Mouse (Mus musculus): ENCODE measurements at regions not wholly inside any gene's neighbourhood (a gene's known extent, or its start where the extent isn't known, plus 50 kb on each side); places are given as distances from the start of the nearest gene placed in this dataset.

DNA sequence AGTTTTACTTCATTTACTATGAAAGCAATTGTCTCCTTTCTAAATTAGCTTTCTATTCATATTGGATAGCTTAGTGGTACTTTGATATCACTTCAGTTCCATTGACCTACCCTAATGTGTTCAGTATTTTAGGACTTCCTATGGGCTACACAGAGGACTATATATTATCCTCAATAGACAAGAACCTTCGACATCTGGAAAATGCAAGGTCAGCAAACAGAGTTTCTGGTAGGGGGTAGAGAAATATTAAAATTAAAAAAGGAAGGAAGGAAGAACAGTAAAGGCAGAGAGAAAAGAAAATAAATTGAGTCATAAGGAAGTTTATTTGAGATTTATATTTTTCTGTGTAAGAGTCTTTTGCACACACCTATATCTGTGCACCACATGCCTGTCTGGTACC is 107.4 kb upstream of the Insig1 start:
- no peak for DNase-seq (ENCODE audit: low spot score in 2 of 2)

DNA sequence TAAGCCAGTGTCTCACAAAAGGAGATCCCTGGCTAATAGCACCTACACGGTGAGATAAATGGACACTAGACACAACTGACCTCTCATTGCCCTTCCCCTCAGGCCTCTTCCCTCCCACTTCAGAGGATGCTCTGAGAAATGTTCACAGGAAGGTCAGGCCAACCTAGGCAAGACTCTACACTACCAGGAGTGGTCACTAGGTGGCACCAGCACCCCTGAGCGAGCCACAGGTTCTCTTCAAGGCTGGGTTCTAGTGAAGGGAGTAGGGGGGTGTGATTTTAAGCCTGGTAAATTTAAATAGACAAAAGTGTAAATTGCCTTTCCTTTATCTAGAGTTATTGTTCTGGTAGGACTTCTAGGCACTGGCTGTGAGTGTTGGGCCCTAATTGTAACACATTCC is 76.0 kb upstream of the Insig1 start:
- peak; percentile 60 to 82 for DNase-seq (ENCODE audit: low spot score in 2 of 2)

DNA sequence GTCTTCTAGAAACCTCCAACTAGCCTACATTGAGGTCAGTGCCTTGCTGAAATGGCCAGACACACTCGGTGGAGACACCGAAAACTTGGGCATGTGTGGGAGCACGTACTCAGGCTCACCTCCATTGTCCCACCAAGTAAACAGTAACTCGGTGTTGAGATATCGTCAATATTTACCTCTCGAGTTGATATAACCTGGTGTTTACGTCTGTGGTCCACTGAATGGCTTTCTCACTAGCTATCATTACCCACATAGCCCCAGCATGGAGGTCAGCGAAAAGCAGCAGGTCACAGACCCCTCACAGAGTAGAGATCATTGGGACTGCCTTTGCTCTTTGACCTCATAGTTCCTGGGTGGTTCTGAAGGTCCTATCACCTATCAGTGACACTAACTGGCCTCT is 73.4 kb upstream of the Insig1 start:
- no peak for DNase-seq (ENCODE audit: low spot score in 2 of 2)

DNA sequence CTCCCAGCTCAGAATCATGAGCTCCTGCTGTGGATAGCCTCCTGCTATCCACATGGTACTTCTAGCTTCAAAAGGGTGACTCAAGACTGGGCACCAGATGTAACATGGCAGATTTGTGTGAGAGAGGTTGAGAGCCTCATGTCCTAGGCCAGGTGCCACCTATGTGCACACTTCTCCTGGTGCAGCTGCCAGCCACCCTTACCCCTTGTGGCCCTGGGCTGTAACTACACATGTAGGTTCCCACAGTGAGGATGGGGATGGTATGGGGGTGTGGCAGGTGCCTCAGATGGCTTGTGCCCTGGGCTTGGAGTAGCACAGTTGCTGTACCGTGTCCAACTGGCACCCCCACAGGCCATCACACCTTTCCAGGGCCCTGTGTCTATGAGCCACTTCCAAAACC is 68.2 kb upstream of the Insig1 start:
- no peak for DNase-seq (ENCODE audit: low spot score in 2 of 2)

DNA sequence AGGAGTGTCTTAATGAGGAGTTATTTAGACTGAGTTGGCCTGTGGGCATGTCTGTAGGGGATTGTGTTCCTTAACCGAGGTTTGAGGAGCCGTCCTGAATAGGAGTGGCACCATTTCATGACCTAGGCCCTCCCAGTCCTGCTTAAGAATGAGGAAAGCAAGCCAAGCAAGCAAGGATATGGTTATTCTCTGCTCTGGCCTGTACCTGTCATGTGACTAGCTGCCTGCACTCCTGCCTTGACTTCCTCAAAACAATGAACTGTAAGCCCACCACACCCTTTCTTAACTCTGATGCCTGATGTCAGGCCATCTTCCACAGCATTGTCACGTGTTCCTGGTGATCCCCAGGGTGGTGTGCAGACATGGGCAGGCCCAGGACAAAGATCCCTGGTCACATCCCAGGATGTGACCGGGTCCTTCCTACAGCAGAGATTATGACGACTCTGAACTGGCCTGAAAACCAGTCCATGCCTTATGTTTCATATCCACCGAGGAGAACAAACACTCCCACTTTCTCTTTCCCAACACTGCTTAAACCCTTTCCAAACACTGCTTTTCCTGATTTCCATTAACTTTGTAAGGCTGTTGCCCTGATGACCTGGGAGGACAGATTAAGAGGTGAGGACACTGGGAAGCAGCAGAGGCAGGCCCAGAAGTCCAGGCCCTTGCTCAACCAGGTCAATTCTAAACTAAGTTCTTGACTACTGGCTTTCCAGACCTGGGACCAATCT is 67.2 kb upstream of the Insig1 start:
- DNase-seq (ENCODE audit: low spot score in 2 of 2), result no peak

DNA sequence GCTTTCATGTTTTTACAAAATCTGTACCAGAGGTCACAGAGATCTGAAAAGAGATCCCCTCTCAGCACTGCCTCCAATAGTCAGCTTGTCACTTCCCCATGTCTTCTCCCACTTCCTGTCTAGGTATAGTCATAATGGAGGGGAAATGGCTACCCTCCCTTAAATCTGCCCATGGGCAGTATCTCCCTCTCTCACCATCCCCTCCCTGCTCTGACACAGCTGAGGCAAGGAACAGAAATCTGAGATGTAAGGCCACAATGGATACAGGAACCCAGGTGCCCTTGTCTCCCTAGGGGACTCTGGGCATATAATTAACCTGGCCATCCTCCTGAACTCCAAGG is 66.7 kb upstream of the Insig1 start:
- no peak for DNase-seq (ENCODE audit: low spot score in 2 of 2)

DNA sequence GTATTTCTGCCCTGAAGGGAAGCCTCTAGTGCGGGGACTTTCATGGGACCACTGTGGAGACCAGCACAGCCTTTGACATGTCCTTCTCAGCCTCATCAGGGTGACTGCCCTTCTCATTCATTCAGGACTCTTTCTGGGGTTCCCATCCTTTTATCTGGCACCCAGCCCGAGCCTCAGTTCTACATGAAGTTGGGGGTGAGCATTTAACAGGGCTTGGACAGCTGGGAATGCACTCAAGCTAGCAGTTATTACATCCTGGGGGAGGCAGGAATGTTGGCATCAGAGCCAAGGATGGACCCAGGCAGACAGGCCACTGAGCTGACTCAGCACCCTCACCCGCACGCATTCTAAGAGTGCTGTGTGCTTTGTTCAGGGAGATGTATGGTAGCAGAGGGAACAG is 61.8 kb upstream of the Insig1 start:
- no peak for DNase-seq (ENCODE audit: low spot score in 2 of 2)

DNA sequence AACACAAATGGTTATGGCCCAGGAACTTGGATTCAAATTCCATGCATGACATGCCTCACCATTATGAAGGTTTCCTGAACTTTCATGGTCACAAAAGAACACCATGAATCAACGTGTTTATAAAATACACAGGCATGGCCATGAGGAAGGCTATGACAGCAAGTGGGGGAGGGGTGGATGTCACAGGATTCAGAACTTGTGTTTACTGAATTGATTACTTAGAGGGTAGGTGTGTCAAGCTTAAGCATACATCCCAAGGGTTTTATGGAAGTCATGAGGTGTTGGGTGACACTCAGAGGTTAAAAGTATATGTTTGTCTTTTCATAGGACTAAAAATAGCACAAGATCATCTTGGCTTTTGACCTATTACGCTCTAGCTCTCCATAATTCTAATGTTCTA is 61.3 kb upstream of the Insig1 start:
- DNase-seq (ENCODE audit: low spot score in 2 of 2), result no peak

DNA sequence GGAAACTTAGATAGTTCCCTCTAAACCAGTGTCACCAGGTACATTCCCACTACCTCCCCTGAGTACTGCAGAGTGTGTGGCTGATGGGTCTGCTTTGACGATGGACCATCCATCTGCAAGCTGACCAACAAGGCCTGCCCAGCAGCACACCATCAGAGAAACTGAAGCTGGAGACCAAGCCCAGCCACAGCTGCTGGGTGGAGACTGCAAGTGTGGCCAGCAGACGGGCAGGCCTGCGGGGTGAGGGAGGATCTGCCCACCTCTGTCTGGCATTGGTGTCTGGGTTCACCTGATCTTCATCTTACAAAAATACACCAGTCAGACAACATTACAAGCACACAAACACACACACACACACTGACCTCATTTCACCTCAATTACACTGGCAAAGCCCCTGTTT is 60.6 kb upstream of the Insig1 start:
- no peak for DNase-seq (ENCODE audit: low spot score in 2 of 2)

DNA sequence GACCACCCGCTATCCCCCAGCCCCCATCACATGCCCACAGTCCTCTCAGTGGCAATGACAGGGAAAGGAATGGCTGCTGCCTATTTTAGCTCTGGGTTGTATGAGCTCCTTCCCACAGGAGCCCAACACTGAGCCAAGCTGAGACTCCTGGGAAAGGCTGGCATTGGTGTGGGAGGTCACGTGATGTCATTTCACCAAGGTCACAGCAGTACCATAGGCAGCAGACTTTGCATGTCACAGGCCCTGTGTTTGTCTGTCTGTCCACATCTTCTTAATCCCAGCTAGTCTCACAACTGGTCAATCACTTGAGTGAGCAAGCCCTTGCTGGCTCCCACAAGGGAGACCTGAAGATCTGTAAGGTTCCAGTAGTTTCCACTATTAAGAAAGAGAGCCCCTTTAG is 58.7 kb upstream of the Insig1 start:
- DNase-seq (ENCODE audit: low spot score in 2 of 2), result no peak

DNA sequence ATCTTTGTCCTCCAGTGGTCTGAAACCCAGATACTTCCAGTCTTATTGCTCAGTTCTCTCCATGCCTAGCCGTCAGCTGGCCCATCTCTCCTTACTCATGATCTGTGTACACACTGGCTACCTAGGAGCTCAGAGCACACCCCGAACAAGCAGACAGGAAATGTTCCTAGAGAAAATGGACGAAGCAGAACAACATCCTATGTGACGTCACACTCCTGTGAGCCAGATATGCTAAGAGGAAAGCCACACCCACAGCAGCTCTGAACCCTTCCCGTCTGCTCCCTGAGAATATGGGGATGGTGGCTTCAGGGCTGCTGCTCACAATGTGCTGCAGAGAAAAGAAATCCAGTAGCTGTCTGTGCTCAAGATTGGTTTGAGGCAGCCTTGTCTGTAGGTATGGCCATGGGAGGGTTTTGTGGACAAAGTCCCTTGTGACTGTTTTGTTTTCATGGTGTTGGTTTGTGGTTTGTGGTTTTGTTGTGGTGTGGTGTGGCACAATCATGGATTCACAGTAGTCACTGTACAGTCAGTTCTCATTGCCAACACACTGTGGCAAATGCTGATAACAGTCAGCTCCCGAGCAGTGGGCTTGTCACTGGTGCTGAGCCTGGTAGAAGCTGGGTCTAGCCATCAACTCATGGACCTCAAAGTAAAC is 57.4 kb upstream of the Insig1 start:
- no peak for DNase-seq (ENCODE audit: low spot score in 2 of 2)

DNA sequence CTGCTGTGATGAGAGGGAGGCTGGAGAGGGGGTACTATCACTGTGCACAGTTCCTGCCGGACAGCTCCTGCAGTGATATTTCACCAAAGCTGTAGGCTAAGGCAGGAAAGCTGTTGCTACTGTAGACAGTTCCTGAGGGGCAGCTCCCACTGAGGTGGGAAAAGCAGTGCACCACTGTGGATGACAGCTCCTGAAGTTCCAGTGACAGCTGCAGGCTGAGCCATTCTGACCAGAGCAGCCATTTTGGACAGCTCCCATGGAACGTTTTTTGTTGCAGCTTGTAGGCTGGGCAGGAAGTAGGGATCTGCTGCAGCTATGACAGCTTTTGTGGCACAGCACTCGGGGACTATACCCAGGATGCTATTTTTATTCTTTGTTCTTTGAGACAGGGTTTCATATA is 51.3 kb upstream of the Insig1 start:
- DNase-seq (ENCODE audit: low spot score in 2 of 2), result no peak
